Mouse (Mus musculus): ENCODE data around the gene Creb3l2.

DNA sequence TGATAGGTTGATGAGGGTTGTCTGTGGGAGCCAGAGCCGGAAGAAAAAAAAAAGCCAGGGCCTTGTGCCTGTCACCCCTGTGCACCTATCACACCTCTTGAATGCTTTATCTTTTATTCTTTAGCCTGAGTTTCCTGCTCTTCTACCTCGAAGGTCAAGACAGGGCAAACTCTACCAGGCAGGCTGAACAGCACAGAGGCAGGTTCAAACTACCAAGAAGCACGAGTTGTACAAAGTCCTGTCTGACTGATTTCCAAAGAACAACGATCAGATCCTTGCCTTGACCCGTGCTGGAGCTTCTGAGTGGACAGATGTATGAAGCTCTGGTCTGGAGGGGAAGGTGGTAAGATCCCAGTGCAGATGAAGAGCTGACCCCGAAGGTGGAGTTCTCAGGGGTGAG lies 20.8 kb downstream of the Creb3l2 start:
- TF ChIP-seq CTCF (IDR thresholded peaks at IDR 0.05; ENCODE audit: extremely low read depth, insufficient read length, insufficient replicate concordance, low read depth, low read length) (no peak), POLR2A (IDR thresholded peaks at IDR 0.05; ENCODE audit: low read depth, low read length) (no peak)
